Mouse (Mus musculus): ENCODE measurements at regions not wholly inside any gene's neighbourhood (a gene's known extent, or its start where the extent isn't known, plus 50 kb on each side); places are given as distances from the start of the nearest gene placed in this dataset.

- Histone ChIP-seq H3K27ac (no peak overlapping the region), H3K4me1 (no peaks in the 10 kb centered on the region), H3K9me3 (no peaks in the 10 kb centered on the region), H3K9ac (no peak overlapping the region), H3K36me3 (replicated peaks) (no peaks in the 10 kb centered on the region), H3K27me3 (no peaks in the 10 kb centered on the region), H3K4me3 (replicated peaks) (no peak overlapping the region), H3K4me2 (no peak overlapping the region)
- no peak for ATAC-seq (ENCODE audit: low FRiP score)
- WGBS, result 66% methylated on average over 8 of the region's 8 CpGs
Observed at GRCm38 (mm10) chr2:147710593-147711265, 336.0 kb downstream of the Foxa2 start.

- H3K36me3 ChIP-seq (replicated peaks), result no peaks in the 10 kb centered on the region
- no peak overlapping the region for H3K4me2 ChIP-seq
- no peaks in the 10 kb centered on the region for H3K27me3 ChIP-seq
- H3K27ac ChIP-seq, result no peak overlapping the region
- H3K4me3 ChIP-seq (replicated peaks), result no peak overlapping the region
- H3K9me3 ChIP-seq, result no peaks in the 10 kb centered on the region
- no peak for ATAC-seq (ENCODE audit: low FRiP score)
- H3K4me1 ChIP-seq, result no peaks in the 10 kb centered on the region
- H3K9ac ChIP-seq, result no peak overlapping the region
Observed at GRCm38 (mm10) chr2:147709799-147710198, 337.0 kb downstream of the Foxa2 start.

- H3K4me1 ChIP-seq, result peaks cover 9% of the 10 kb centered on the region
- 90% methylated on average over 6 of the region's 6 CpGs for WGBS
- no peak overlapping the region for H3K4me2 ChIP-seq
Observed at GRCm38 (mm10) chr2:147707156-147707555, 339.6 kb downstream of the Foxa2 start.

GRCm38 (mm10) chr2:147703981-147704380 is 342.3 kb downstream of the Pax1 start:
- no peak for ATAC-seq (ENCODE audit: low FRiP score)
- Histone ChIP-seq H3K27me3 (no peaks in the 10 kb centered on the region), H3K4me1 (peaks cover 9% of the 10 kb centered on the region), H3K36me3 (replicated peaks) (no peaks in the 10 kb centered on the region), H3K9me3 (no peaks in the 10 kb centered on the region), H3K4me2 (no peak overlapping the region), H3K9ac (no peak overlapping the region), H3K4me3 (replicated peaks) (no peak overlapping the region), H3K27ac (no peak overlapping the region)
- 78% methylated on average over 10 of the region's 10 CpGs for WGBS

More at GRCm38 (mm10) chr2:147707156-147707555, 339.6 kb downstream of the Foxa2 start:
- H3K27me3 ChIP-seq, result no peaks in the 10 kb centered on the region
- H3K27ac ChIP-seq, result no peak overlapping the region
- H3K9me3 ChIP-seq, result no peaks in the 10 kb centered on the region
- H3K4me3 ChIP-seq (replicated peaks), result no peak overlapping the region
- no peaks in the 10 kb centered on the region for H3K36me3 ChIP-seq (replicated peaks)
- no peak overlapping the region for H3K9ac ChIP-seq
- no peak for ATAC-seq (ENCODE audit: low FRiP score)

- Histone ChIP-seq H3K9ac (no peak overlapping the region), H3K4me3 (replicated peaks) (no peak overlapping the region), H3K27ac (no peak overlapping the region), H3K27me3 (no peaks in the 10 kb centered on the region), H3K4me1 (peaks cover 9% of the 10 kb centered on the region), H3K4me2 (no peak overlapping the region), H3K9me3 (no peaks in the 10 kb centered on the region), H3K36me3 (replicated peaks) (no peaks in the 10 kb centered on the region)
- peak; percentile 68 for ATAC-seq (ENCODE audit: low FRiP score)
- 20% methylated on average over 6 of the region's 6 CpGs for WGBS
Observed at GRCm38 (mm10) chr2:147702330-147703063, 340.8 kb downstream of the Pax1 start.

- Histone ChIP-seq H3K4me1 (peaks cover 9% of the 10 kb centered on the region), H3K9ac (no peak overlapping the region), H3K9me3 (no peaks in the 10 kb centered on the region), H3K36me3 (replicated peaks) (no peaks in the 10 kb centered on the region), H3K27me3 (no peaks in the 10 kb centered on the region), H3K27ac (no peak overlapping the region), H3K4me3 (replicated peaks) (no peak overlapping the region), H3K4me2 (no peak overlapping the region)
- ATAC-seq (ENCODE audit: low FRiP score), result no peak
- WGBS, result 82% methylated on average over 6 of the region's 6 CpGs
Observed at GRCm38 (mm10) chr2:147699524-147700081, 337.9 kb downstream of the Pax1 start.

- no peak overlapping the region for H3K4me3 ChIP-seq (replicated peaks)
- no peaks in the 10 kb centered on the region for H3K4me1 ChIP-seq
- no peak overlapping the region for H3K27ac ChIP-seq
- no peaks in the 10 kb centered on the region for H3K36me3 ChIP-seq (replicated peaks)
- ATAC-seq (ENCODE audit: low FRiP score), result no peak
- H3K4me2 ChIP-seq, result no peak overlapping the region
- WGBS, result 91% methylated on average over 10 of the region's 10 CpGs
- H3K27me3 ChIP-seq, result no peaks in the 10 kb centered on the region
- H3K9me3 ChIP-seq, result no peaks in the 10 kb centered on the region
- no peak overlapping the region for H3K9ac ChIP-seq
Observed at GRCm38 (mm10) chr2:147691896-147692295, 330.2 kb downstream of the Pax1 start.

- Histone ChIP-seq H3K36me3 (replicated peaks) (no peaks in the 10 kb centered on the region), H3K4me3 (replicated peaks) (no peak overlapping the region), H3K27me3 (no peaks in the 10 kb centered on the region), H3K27ac (no peak overlapping the region), H3K4me1 (no peaks in the 10 kb centered on the region), H3K9me3 (no peaks in the 10 kb centered on the region), H3K9ac (no peak overlapping the region), H3K4me2 (no peak overlapping the region)
- WGBS, result 77% methylated on average over 15 of the region's 15 CpGs
- no peak for ATAC-seq (ENCODE audit: low FRiP score)
Observed at GRCm38 (mm10) chr2:147690506-147691208, 328.9 kb downstream of the Pax1 start.

GRCm38 (mm10) chr2:147688742-147689141 is 327.0 kb downstream of the Pax1 start:
- Histone ChIP-seq H3K36me3 (replicated peaks) (no peaks in the 10 kb centered on the region), H3K27me3 (no peaks in the 10 kb centered on the region), H3K4me1 (no peaks in the 10 kb centered on the region), H3K27ac (no peak overlapping the region), H3K4me2 (no peak overlapping the region), H3K9me3 (no peaks in the 10 kb centered on the region), H3K4me3 (replicated peaks) (no peak overlapping the region), H3K9ac (no peak overlapping the region)
- 17% methylated on average over 6 of the region's 6 CpGs for WGBS
- ATAC-seq (ENCODE audit: low FRiP score), result no peak

- Histone ChIP-seq H3K4me3 (replicated peaks) (no peak overlapping the region), H3K27ac (no peak overlapping the region), H3K4me2 (no peak overlapping the region), H3K9ac (no peak overlapping the region), H3K36me3 (replicated peaks) (no peaks in the 10 kb centered on the region), H3K27me3 (no peaks in the 10 kb centered on the region), H3K9me3 (no peaks in the 10 kb centered on the region), H3K4me1 (no peaks in the 10 kb centered on the region)
- ATAC-seq (ENCODE audit: low FRiP score), result no peak
- 38% methylated on average over 1 of the region's 1 CpGs for WGBS
Observed at GRCm38 (mm10) chr2:147656667-147657066, 294.9 kb downstream of the Pax1 start.

- no peak for ATAC-seq (ENCODE audit: low FRiP score)
- no peak overlapping the region for H3K4me2 ChIP-seq
- no peaks in the 10 kb centered on the region for H3K4me1 ChIP-seq
- 66% methylated on average over 3 of the region's 3 CpGs for whole genome bisulfite sequencing
- no peaks in the 10 kb centered on the region for H3K27me3 ChIP-seq
- H3K4me3 ChIP-seq (replicated peaks), result no peak overlapping the region
- H3K27ac ChIP-seq, result no peak overlapping the region
- no peaks in the 10 kb centered on the region for H3K9me3 ChIP-seq
- no peak overlapping the region for H3K9ac ChIP-seq
- no peaks in the 10 kb centered on the region for H3K36me3 ChIP-seq (replicated peaks)
Observed at GRCm38 (mm10) chr2:147650229-147650628, 288.5 kb downstream of the Pax1 start.

GRCm38 (mm10) chr2:147647972-147648371 is 286.2 kb downstream of the Pax1 start:
- H3K9me3 ChIP-seq, result no peaks in the 10 kb centered on the region
- WGBS, result 89% methylated on average over 8 of the region's 8 CpGs

More at GRCm38 (mm10) chr2:147647972-147648371, 286.2 kb downstream of the Pax1 start:
- Histone ChIP-seq H3K4me2 (no peak overlapping the region), H3K4me1 (no peaks in the 10 kb centered on the region), H3K9ac (no peak overlapping the region), H3K36me3 (replicated peaks) (no peaks in the 10 kb centered on the region), H3K4me3 (replicated peaks) (no peak overlapping the region), H3K27ac (no peak overlapping the region), H3K27me3 (no peaks in the 10 kb centered on the region)
- no peak for ATAC-seq (ENCODE audit: low FRiP score)

Measured in forebrain, embryonic 12.5 days (tissue).